In genomic region chr12:110244581-110244980, GRCm38 (mm10) we compare ENCODE assay signal across 18 mouse cellular contexts. TPM values are rescaled to one million over a fixed set of nuclear protein-coding genes. Genes with fewer than 3 reads are reported as not detected.
DNase-seq lines count a peak whose midpoint lies in the region; ATAC-seq lines count a peak whose summit lies in the region.
"Had no signal": no experiment of that assay in that cellular context is flagged by ENCODE, and none has a peak within 500 bp of the region (broad histone marks: within the 10 kb centered on the region; RNA-seq: fewer than 3 reads in every experiment).

No protein-coding gene starts in this region.

- H3K9me3 ChIP-seq in kidney, embryonic 16.5 days (ENCODE audit: low read length) = peaks cover 3% of the 10 kb centered on the region; the same call in 1 of the 2 replicates
- H3K9me3 ChIP-seq: embryonic facial prominence, embryonic 15.5 days; forebrain, embryonic 15.5 days; heart, embryonic 13.5 days; hindbrain, embryonic 15.5 days; liver, embryonic 12.5 days had no signal

- H3K27ac ChIP-seq in kidney, embryonic 16.5 days (ENCODE audit: low read length) = no peak overlapping the region
- H3K27ac ChIP-seq: embryonic facial prominence, embryonic 15.5 days; forebrain, embryonic 15.5 days; heart, embryonic 13.5 days; hindbrain, embryonic 15.5 days; layer of hippocampus, adult 2 months; liver, embryonic 12.5 days; neural tube, embryonic 13.5 days had no signal

- DNase-seq in gastrocnemius, postnatal 25 days = peak; percentile 38
- DNase-seq in gastrocnemius, postnatal 14 days = no peak
- DNase-seq in kidney, adult 9 months = peak; percentile 84
- DNase-seq in NIH3T3 (ENCODE audit: low read depth) = peak; percentile 81
- peak; percentile 28 to 41 for DNase-seq in gastrocnemius, postnatal 36 days
- DNase-seq in embryo, embryonic 9.5 days (ENCODE audit: extremely low spot score) = no peak
- no peak for DNase-seq in urinary bladder, adult 18-20 months (ENCODE audit: low spot score in 2 of 2)

- H3K4me2 ChIP-seq in kidney, embryonic 16.5 days (replicated peaks; ENCODE audit: low read depth, low read length) = no peak overlapping the region
- H3K4me2 ChIP-seq: embryonic facial prominence, embryonic 15.5 days; forebrain, embryonic 15.5 days; heart, embryonic 13.5 days; hindbrain, embryonic 15.5 days; liver, embryonic 12.5 days; neural tube, embryonic 13.5 days had no signal

- H3K27me3 ChIP-seq in kidney, embryonic 16.5 days (ENCODE audit: insufficient read depth, low read length) = no peaks in the 10 kb centered on the region
- H3K27me3 ChIP-seq: embryonic facial prominence, embryonic 15.5 days; forebrain, embryonic 15.5 days; hindbrain, embryonic 15.5 days; liver, embryonic 12.5 days; neural tube, embryonic 13.5 days had no signal

- H3K4me3 ChIP-seq in kidney, embryonic 16.5 days (ENCODE audit: low read length) = no peak overlapping the region
- H3K4me3 ChIP-seq: embryonic facial prominence, embryonic 15.5 days; forebrain, embryonic 15.5 days; heart, embryonic 13.5 days; hindbrain, embryonic 15.5 days; layer of hippocampus, adult 2 months; liver, embryonic 12.5 days; neural tube, embryonic 13.5 days had no signal

- no peak for ATAC-seq in kidney, embryonic 16.5 days (ENCODE audit: low FRiP score, low TSS enrichment)
- ATAC-seq: activated CD4-positive, CD25-positive, alpha-beta regulatory T cell, adult 4 months; forebrain, embryonic 15.5 days; liver, embryonic 12.5 days had no signal

- no peak overlapping the region for H3K9ac ChIP-seq in kidney, embryonic 16.5 days (replicated peaks; ENCODE audit: low read length)
- H3K9ac ChIP-seq: embryonic facial prominence, embryonic 15.5 days; forebrain, embryonic 15.5 days; heart, embryonic 13.5 days; hindbrain, embryonic 15.5 days; liver, embryonic 12.5 days; neural tube, embryonic 13.5 days had no signal

- no peaks in the 10 kb centered on the region for H3K36me3 ChIP-seq in kidney, embryonic 16.5 days (ENCODE audit: insufficient read depth, low read length)
- H3K36me3 ChIP-seq: embryonic facial prominence, embryonic 15.5 days; forebrain, embryonic 15.5 days; G1E; heart, embryonic 13.5 days; hindbrain, embryonic 15.5 days; liver, embryonic 12.5 days; neural tube, embryonic 13.5 days had no signal

- intact Hi-C loops in gastrocnemius, postnatal 14 days (cut with DNase I; ENCODE audit: low total_unique reads) = no loop called here
- intact Hi-C loops in gastrocnemius, postnatal 36 days (cut with DNase I) = no loop called here

- 0 out of 2 replicates have a peak, but pooled peaks cover 2% of the 10 kb centered on the region for H3K4me1 ChIP-seq in kidney, embryonic 16.5 days (ENCODE audit: insufficient read depth, low read length)
- H3K4me1 ChIP-seq: embryonic facial prominence, embryonic 15.5 days; forebrain, embryonic 15.5 days; heart, embryonic 13.5 days; hindbrain, embryonic 15.5 days; liver, embryonic 12.5 days; neural tube, embryonic 13.5 days had no signal

- WGBS in kidney, embryonic 16.5 days = 82% methylated on average over 6 of the region's 6 CpGs

RNA-seq across cellular contexts. Expression of gene Dio3, which starts 34.3 kb away (rescaled TPM):
- under 1 TPM in 1 of 2 experiments, not detected in 1; 0.21 TPM for total RNA-seq in gastrocnemius, postnatal 25 days (2021)
- under 1 TPM; 0.27 to 0.29 TPM for total RNA-seq in gastrocnemius, postnatal 14 days (2021)
- 0.14 and 0.32 TPM in 2 replicates for polyA plus RNA-seq in kidney, embryonic 16.5 days (2015; fragmentation: Nextera tagmentation; extraction: Ambion mirVana)
- under 1 TPM; 0.13 to 0.32 TPM for total RNA-seq in gastrocnemius, postnatal 36 days (2021)
- polyA plus RNA-seq: activated CD4-positive, CD25-positive, alpha-beta regulatory T cell, adult 4 months; C2C12; G1E had no signal

Comparison
In these comparisons a context has a peak if more than half of its experiments do, and no peak if none do; other contexts are left out.
1. DNase-seq: peak in gastrocnemius, postnatal 25 days (single experiment), kidney, adult 9 months (single experiment), NIH3T3 (single experiment) and gastrocnemius, postnatal 36 days (2 of 2); none in gastrocnemius, postnatal 14 days (single experiment), embryo, embryonic 9.5 days (single experiment) and urinary bladder, adult 18-20 months (0 of 2).